Mouse (Mus musculus) spleen, adult 2 months (tissue): Measurements from ENCODE around the gene Grik2. TPM values are rescaled to one million over a fixed set of nuclear protein-coding genes. Genes with fewer than 3 reads are reported as not detected.

ENCODE experiments used
- DNase-seq, 2 experiments: peaks; one replicate each; pipeline versions ENCODE4 v3.0.0 to v3.0.0-alpha.2; 2012 to 2021; ENCODE audit warnings: low spot score in 2 of 2, low read depth in 1 of 2
- H3K27ac ChIP-seq: fragments of 200-500 bp; 2 replicates; pipeline ENCODE4 v1.5.1; 2012; ENCODE audit warnings: low read length, inconsistent platforms; ENCODE audit not compliant: insufficient read depth
- H3K27me3 ChIP-seq: fragments of 200-500 bp; 2 replicates; pipeline ENCODE4 v1.6.1; 2012; ENCODE audit warnings: mild to moderate bottlenecking, moderate library complexity, low read length, inconsistent platforms; ENCODE audit not compliant: control insufficient read depth, insufficient read depth
- H3K36me3 ChIP-seq: fragments of 200-500 bp; 2 replicates; pipeline ENCODE4 v1.6.1; 2012; ENCODE audit warnings: mild to moderate bottlenecking, low read length, inconsistent platforms; ENCODE audit not compliant: control insufficient read depth, insufficient read depth
- H3K4me1 ChIP-seq: fragments of 200-500 bp; 2 replicates; pipeline ENCODE4 v1.6.1; 2011; ENCODE audit warnings: inconsistent platforms; ENCODE audit not compliant: control insufficient read depth, insufficient read depth, insufficient read length
- H3K4me3 ChIP-seq: fragments of 200-500 bp; 2 replicates; pipeline ENCODE4 v1.5.1; 2011; ENCODE audit warnings: mild to moderate bottlenecking, inconsistent platforms; ENCODE audit not compliant: insufficient read depth, insufficient read length; ENCODE audit errors: extremely low read depth
- CTCF ChIP-seq: fragments of 200-500 bp; IDR thresholded peaks from 2 replicates; pipeline ENCODE4 v1.5.1; 2011; ENCODE audit warnings: mild to moderate bottlenecking, inconsistent platforms; ENCODE audit not compliant: insufficient read depth, insufficient read length, insufficient replicate concordance; ENCODE audit errors: extremely low read depth
- POLR2A ChIP-seq: fragments of 200-500 bp; IDR thresholded peaks from 2 replicates; pipeline ENCODE4 v1.6.1; 2011; ENCODE audit warnings: low read depth, low read length, inconsistent platforms
- WGBS: fragments of 180-500 bp; shearing (Covaris S2); methylation state at CpG from one replicate; pipeline ENCODE4 v1.1.7; 2018; 5-methylcytosine and 5-hydroxymethylcytosine counted together
- polyA plus RNA-seq: library from polyadenylated mRNA; depleted of rRNA; stranded (reverse); fragments of >200 nt; gene quantifications from 2 replicates; pipeline ENCODE4 v1.2.3, GENCODE M21; 2012

Grik2 gene
- polyA plus RNA-seq, 1 experiment: not detected

DNA sequence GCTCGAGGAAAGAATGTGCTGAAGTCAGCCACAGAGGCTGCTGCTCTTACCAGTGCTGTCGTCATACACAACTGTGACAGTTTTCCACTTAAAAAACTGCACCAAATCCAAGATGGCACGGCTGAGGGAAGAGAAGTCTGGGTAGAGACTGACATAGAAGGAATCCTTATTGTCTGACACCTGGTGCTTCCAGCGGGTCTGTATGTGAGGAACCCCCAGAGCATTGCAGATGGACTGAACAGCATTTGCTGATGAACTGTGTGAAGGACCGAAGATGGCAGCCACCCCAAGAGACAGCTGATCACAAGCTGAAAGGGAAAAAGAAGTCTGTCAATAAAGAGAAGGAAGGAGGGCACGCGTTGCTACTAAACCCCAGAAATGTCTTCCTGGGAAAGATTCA, 215.1 kb downstream of the Grik2 start:
- TF ChIP-seq CTCF (no peak), POLR2A (no peak)
- no peaks in the 10 kb centered on the region for H3K36me3 ChIP-seq

GRCm38 (mm10) chr10:49559872-49560407, 228.6 kb downstream of the Grik2 start:
- WGBS: 89% methylated on average over 1 of the region's 1 CpGs

More for the DNA sequence above, 215.1 kb downstream of the Grik2 start:
- H3K4me3 ChIP-seq: no peak overlapping the region
- H3K4me1 ChIP-seq: no peaks in the 10 kb centered on the region
- DNase-seq: no peak
- H3K27ac ChIP-seq: no peak overlapping the region
- H3K27me3 ChIP-seq: no peaks in the 10 kb centered on the region
- 84% methylated on average over 7 of the region's 7 CpGs for whole genome bisulfite sequencing

GRCm38 (mm10) chr10:49542249-49542648, 246.3 kb downstream of the Grik2 start:
- H3K4me1 ChIP-seq: no peaks in the 10 kb centered on the region
- H3K36me3 ChIP-seq: no peaks in the 10 kb centered on the region
- 48% methylated on average over 1 of the region's 1 CpGs for WGBS
- no peaks in the 10 kb centered on the region for H3K27me3 ChIP-seq
- no peak for DNase-seq
- TF ChIP-seq CTCF (no peak), POLR2A (no peak)
- no peak overlapping the region for H3K27ac ChIP-seq
- H3K4me3 ChIP-seq: no peak overlapping the region

More at GRCm38 (mm10) chr10:49559872-49560407, 228.6 kb downstream of the Grik2 start:
- no peak overlapping the region for H3K4me3 ChIP-seq
- H3K4me1 ChIP-seq: no peaks in the 10 kb centered on the region
- DNase-seq: no peak
- no peak overlapping the region for H3K27ac ChIP-seq
- H3K36me3 ChIP-seq: no peaks in the 10 kb centered on the region
- no peak for TF ChIP-seq POLR2A
- TF ChIP-seq CTCF: no peak
- H3K27me3 ChIP-seq: no peaks in the 10 kb centered on the region

DNA sequence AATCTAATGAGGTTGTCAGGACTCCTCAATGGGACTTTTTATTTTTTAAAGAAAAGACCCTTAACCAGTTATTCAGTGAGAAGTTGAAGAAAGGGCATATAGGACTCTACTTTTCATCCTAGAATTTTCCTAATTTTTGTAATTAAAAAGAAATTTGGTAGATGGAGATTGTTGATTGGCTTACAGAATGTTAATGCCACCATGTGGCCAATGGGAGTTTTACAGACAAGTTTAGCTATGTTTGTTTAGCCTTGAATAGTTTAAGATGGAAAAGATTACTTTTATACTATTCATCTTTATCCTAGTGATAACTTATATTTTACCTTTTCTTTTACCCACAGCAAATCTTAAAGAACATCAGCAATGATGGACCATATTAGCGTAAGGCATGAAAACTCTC, 268.8 kb downstream of the Grik2 start:
- Histone ChIP-seq H3K4me3 (no peak overlapping the region), H3K4me1 (no peaks in the 10 kb centered on the region), H3K27me3 (no peaks in the 10 kb centered on the region), H3K27ac (no peak overlapping the region), H3K36me3 (no peaks in the 10 kb centered on the region)
- DNase-seq: no peak
- 95% methylated on average over 1 of the region's 1 CpGs for WGBS
- TF ChIP-seq POLR2A (no peak), CTCF (no peak)

- H3K4me3 ChIP-seq: no peak overlapping the region
- no peak for TF ChIP-seq POLR2A
- no peak for TF ChIP-seq CTCF
- no peak overlapping the region for H3K27ac ChIP-seq
- H3K27me3 ChIP-seq: no peaks in the 10 kb centered on the region
- no peaks in the 10 kb centered on the region for H3K4me1 ChIP-seq
- no peaks in the 10 kb centered on the region for H3K36me3 ChIP-seq
- DNase-seq: no peak
- WGBS: 51% methylated on average over 1 of the region's 1 CpGs
These were observed 287.9 kb downstream of the Grik2 start for GRCm38 (mm10) chr10:49500628-49501027.

- H3K4me1 ChIP-seq: no peaks in the 10 kb centered on the region
- H3K27ac ChIP-seq: no peak overlapping the region
- H3K4me3 ChIP-seq: no peak overlapping the region; the same call in 1 of the 2 replicates
- H3K36me3 ChIP-seq: no peaks in the 10 kb centered on the region
- H3K27me3 ChIP-seq: no peaks in the 10 kb centered on the region
- WGBS: 85% methylated on average over 1 of the region's 1 CpGs
- no peak for DNase-seq
- TF ChIP-seq POLR2A: no peak
- no peak for TF ChIP-seq CTCF
These were observed 291.3 kb downstream of the Grik2 start for GRCm38 (mm10) chr10:49497302-49497701.

DNA sequence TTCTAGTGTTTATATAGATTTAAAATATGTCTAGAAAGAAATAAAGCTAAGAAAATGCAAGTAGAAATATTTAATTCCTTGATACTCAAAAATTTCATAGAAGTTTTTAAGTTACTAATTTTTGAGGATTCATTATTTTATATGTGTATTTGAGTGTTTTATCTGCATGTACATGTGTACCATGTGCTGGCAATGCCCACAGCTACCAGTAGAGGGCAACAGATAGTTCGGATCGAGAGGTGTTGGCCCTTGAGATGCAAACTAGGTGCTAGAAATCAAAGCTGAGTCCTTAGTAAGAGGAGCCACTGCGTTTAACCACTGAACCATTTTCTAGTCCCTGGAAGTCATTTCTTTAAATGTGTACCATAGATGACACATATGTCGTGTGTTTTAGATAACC, 307.1 kb downstream of the Grik2 start:
- Histone ChIP-seq H3K36me3 (no peaks in the 10 kb centered on the region), H3K4me1 (no peaks in the 10 kb centered on the region), H3K27ac (no peak overlapping the region), H3K4me3 (no peak overlapping the region), H3K27me3 (no peaks in the 10 kb centered on the region)
- 70% methylated on average over 4 of the region's 4 CpGs for WGBS
- TF ChIP-seq CTCF: no peak
- TF ChIP-seq POLR2A: no peak
- no peak for DNase-seq
